Mouse (Mus musculus): ENCODE results near the gene Ibsp.

GRCm38 (mm10) chr5:104327876-104328275 lies 28.9 kb downstream of the Ibsp start:
- TF ChIP-seq POLR2A (IDR thresholded peaks at IDR 0.05; ENCODE audit: borderline replicate concordance, extremely low read depth, low read depth, low read length) (no peak), CTCF (IDR thresholded peaks at IDR 0.05; ENCODE audit: insufficient read depth, low read length) (no peak)

All from lung, adult 2 months (tissue).